Mouse (Mus musculus): ENCODE data around the gene Adprm. TPM values are rescaled to one million over a fixed set of nuclear protein-coding genes. Genes with fewer than 3 reads are reported as not detected.

The Adprm gene
- polyA plus RNA-seq, 1 experiment from 2014 or later: 34.0 TPM

- WGBS: 39% methylated on average over 32 of the region's 32 CpGs
- Histone ChIP-seq H3K4me3 (no peak overlapping the region), H3K9me3 (replicated peaks) (no peaks in the 10 kb centered on the region), H3K4me1 (peaks cover 17% of the 10 kb centered on the region), H3K27ac (no peak overlapping the region), H3K27me3 (ENCODE audit: low read depth, poor library complexity, severe bottlenecking) (peaks cover 40% of the 10 kb centered on the region), H3K36me3 (no peaks in the 10 kb centered on the region)
- no peak for DNase-seq (ENCODE audit: low spot score)
These were observed 31.4 kb upstream of the Adprm start for GRCm38 (mm10) chr11:67083712-67084340.

- H3K27ac ChIP-seq: no peak overlapping the region
- peaks cover 34% of the 10 kb centered on the region for H3K27me3 ChIP-seq (ENCODE audit: low read depth, poor library complexity, severe bottlenecking)
- no peak for DNase-seq (ENCODE audit: low spot score)
- H3K36me3 ChIP-seq: no peaks in the 10 kb centered on the region
- 75% methylated on average over 6 of the region's 6 CpGs for WGBS
- H3K9me3 ChIP-seq (replicated peaks): no peaks in the 10 kb centered on the region
- H3K4me3 ChIP-seq: no peak overlapping the region
- peaks cover 17% of the 10 kb centered on the region for H3K4me1 ChIP-seq
These were observed 30.8 kb upstream of the Adprm start for GRCm38 (mm10) chr11:67083239-67083638.

- Histone ChIP-seq H3K4me3 (no peak overlapping the region), H3K36me3 (no peaks in the 10 kb centered on the region), H3K27ac (no peak overlapping the region), H3K9me3 (replicated peaks) (no peaks in the 10 kb centered on the region), H3K27me3 (ENCODE audit: low read depth, poor library complexity, severe bottlenecking) (peaks cover 34% of the 10 kb centered on the region), H3K4me1 (peaks cover 17% of the 10 kb centered on the region)
- no peak for DNase-seq (ENCODE audit: low spot score)
- 84% methylated on average over 13 of the region's 13 CpGs for WGBS
These were observed 30.4 kb upstream of the Adprm start for GRCm38 (mm10) chr11:67082793-67083192.

- H3K27me3 ChIP-seq (ENCODE audit: low read depth, poor library complexity, severe bottlenecking): peaks cover 34% of the 10 kb centered on the region
- no peaks in the 10 kb centered on the region for H3K36me3 ChIP-seq
- DNase-seq (ENCODE audit: low spot score): no peak
- H3K9me3 ChIP-seq (replicated peaks): no peaks in the 10 kb centered on the region
- peaks cover 17% of the 10 kb centered on the region for H3K4me1 ChIP-seq
- no peak overlapping the region for H3K27ac ChIP-seq
- no peak overlapping the region for H3K4me3 ChIP-seq
- WGBS: 90% methylated on average over 7 of the region's 7 CpGs
These were observed 29.8 kb upstream of the Adprm start for GRCm38 (mm10) chr11:67082188-67082587.

GRCm38 (mm10) chr11:67081125-67081649, 28.8 kb upstream of the Adprm start:
- H3K27me3 ChIP-seq (ENCODE audit: low read depth, poor library complexity, severe bottlenecking): peaks cover 34% of the 10 kb centered on the region
- H3K27ac ChIP-seq: no peak overlapping the region
- peaks cover 13% of the 10 kb centered on the region for H3K4me1 ChIP-seq
- no peak overlapping the region for H3K4me3 ChIP-seq
- 6% methylated on average over 11 of the region's 11 CpGs for WGBS
- no peaks in the 10 kb centered on the region for H3K36me3 ChIP-seq
- no peaks in the 10 kb centered on the region for H3K9me3 ChIP-seq (replicated peaks)
- peak; percentile 72 for DNase-seq (ENCODE audit: low spot score)

GRCm38 (mm10) chr11:67080168-67080567, 27.8 kb upstream of the Adprm start:
- 6% methylated on average over 3 of the region's 3 CpGs for WGBS
- no peak overlapping the region for H3K4me3 ChIP-seq
- DNase-seq (ENCODE audit: low spot score): peak; percentile 65

GRCm38 (mm10) chr11:67079740-67080139, 27.3 kb upstream of the Adprm start:
- no peak for DNase-seq (ENCODE audit: low spot score)
- Histone ChIP-seq H3K4me3 (no peak overlapping the region), H3K4me1 (peaks cover 16% of the 10 kb centered on the region), H3K27me3 (ENCODE audit: low read depth, poor library complexity, severe bottlenecking) (peaks cover 26% of the 10 kb centered on the region), H3K9me3 (replicated peaks) (no peaks in the 10 kb centered on the region), H3K36me3 (no peaks in the 10 kb centered on the region), H3K27ac (no peak overlapping the region)
- 74% methylated on average over 11 of the region's 11 CpGs for WGBS

More at GRCm38 (mm10) chr11:67080168-67080567, 27.8 kb upstream of the Adprm start:
- Histone ChIP-seq H3K27ac (no peak overlapping the region), H3K4me1 (peaks cover 11% of the 10 kb centered on the region), H3K36me3 (no peaks in the 10 kb centered on the region), H3K27me3 (ENCODE audit: low read depth, poor library complexity, severe bottlenecking) (peaks cover 31% of the 10 kb centered on the region), H3K9me3 (replicated peaks) (no peaks in the 10 kb centered on the region)

GRCm38 (mm10) chr11:67078888-67079287, 26.5 kb upstream of the Adprm start:
- DNase-seq (ENCODE audit: low spot score): no peak
- Histone ChIP-seq H3K4me3 (no peak overlapping the region), H3K9me3 (replicated peaks) (no peaks in the 10 kb centered on the region), H3K36me3 (no peaks in the 10 kb centered on the region), H3K27ac (no peak overlapping the region), H3K27me3 (ENCODE audit: low read depth, poor library complexity, severe bottlenecking) (peaks cover 18% of the 10 kb centered on the region), H3K4me1 (peaks cover 16% of the 10 kb centered on the region)
- 91% methylated on average over 6 of the region's 6 CpGs for WGBS

- WGBS: 93% methylated on average over 5 of the region's 5 CpGs
- peaks cover 16% of the 10 kb centered on the region for H3K4me1 ChIP-seq
These were observed 25.6 kb upstream of the Adprm start, which contains the start of gene Myh3 for GRCm38 (mm10) chr11:67078000-67078399. TSS of gene Myh3 (plus strand) at chr11:67078300.

GRCm38 (mm10) chr11:67077435-67077834, 25.0 kb upstream of the Adprm start:
- Histone ChIP-seq H3K4me1 (peaks cover 16% of the 10 kb centered on the region), H3K27ac (no peak overlapping the region), H3K36me3 (no peaks in the 10 kb centered on the region), H3K4me3 (no peak overlapping the region), H3K9me3 (replicated peaks) (no peaks in the 10 kb centered on the region), H3K27me3 (ENCODE audit: low read depth, poor library complexity, severe bottlenecking) (0 out of 2 replicates have a peak, but pooled peaks cover 3% of the 10 kb centered on the region)
- WGBS: 61% methylated on average over 3 of the region's 3 CpGs
- DNase-seq (ENCODE audit: low spot score): no peak

More at GRCm38 (mm10) chr11:67078000-67078399, 25.6 kb upstream of the Adprm start, which contains the start of gene Myh3:
- DNase-seq (ENCODE audit: low spot score): no peak
- no peak within 1 kb of the TSS for H3K4me3 ChIP-seq
- H3K27me3 ChIP-seq (ENCODE audit: low read depth, poor library complexity, severe bottlenecking): peaks cover 9% of the 10 kb centered on the region
- no peak within 1 kb of the TSS for H3K27ac ChIP-seq
- H3K36me3 ChIP-seq: no peaks in the 10 kb centered on the region
- H3K9me3 ChIP-seq (replicated peaks): no peaks in the 10 kb centered on the region

- no peak overlapping the region for H3K27ac ChIP-seq
- H3K27me3 ChIP-seq (ENCODE audit: low read depth, poor library complexity, severe bottlenecking): no peaks in the 10 kb centered on the region
- H3K9me3 ChIP-seq (replicated peaks): no peaks in the 10 kb centered on the region
- H3K36me3 ChIP-seq: no peaks in the 10 kb centered on the region
- 90% methylated on average over 5 of the region's 5 CpGs for WGBS
- no peak for DNase-seq (ENCODE audit: low spot score)
- no peak overlapping the region for H3K4me3 ChIP-seq
- peaks cover 16% of the 10 kb centered on the region for H3K4me1 ChIP-seq
These were observed 24.4 kb upstream of the Adprm start for GRCm38 (mm10) chr11:67076781-67077180.

GRCm38 (mm10) chr11:67075036-67075435, 22.6 kb upstream of the Adprm start:
- WGBS: 55% methylated on average over 3 of the region's 3 CpGs
- no peak overlapping the region for H3K4me3 ChIP-seq
- no peak for DNase-seq (ENCODE audit: low spot score)
- H3K27ac ChIP-seq: no peak overlapping the region
- H3K4me1 ChIP-seq: 0 out of 2 replicates have a peak, but pooled peaks cover 4% of the 10 kb centered on the region
- H3K9me3 ChIP-seq (replicated peaks): no peaks in the 10 kb centered on the region
- no peaks in the 10 kb centered on the region for H3K36me3 ChIP-seq
- H3K27me3 ChIP-seq (ENCODE audit: low read depth, poor library complexity, severe bottlenecking): no peaks in the 10 kb centered on the region

GRCm38 (mm10) chr11:67072615-67073130, 20.3 kb upstream of the Adprm start:
- Histone ChIP-seq H3K27ac (no peak overlapping the region), H3K4me3 (no peak overlapping the region), H3K36me3 (peaks cover 3% of the 10 kb centered on the region), H3K27me3 (ENCODE audit: low read depth, poor library complexity, severe bottlenecking) (no peaks in the 10 kb centered on the region), H3K9me3 (replicated peaks) (no peaks in the 10 kb centered on the region), H3K4me1 (0 out of 2 replicates have a peak, but pooled peaks cover 4% of the 10 kb centered on the region)
- DNase-seq (ENCODE audit: low spot score): no peak
- 83% methylated on average over 15 of the region's 15 CpGs for WGBS
